Mouse (Mus musculus): ENCODE measurements around the gene Zfp296.

DNA sequence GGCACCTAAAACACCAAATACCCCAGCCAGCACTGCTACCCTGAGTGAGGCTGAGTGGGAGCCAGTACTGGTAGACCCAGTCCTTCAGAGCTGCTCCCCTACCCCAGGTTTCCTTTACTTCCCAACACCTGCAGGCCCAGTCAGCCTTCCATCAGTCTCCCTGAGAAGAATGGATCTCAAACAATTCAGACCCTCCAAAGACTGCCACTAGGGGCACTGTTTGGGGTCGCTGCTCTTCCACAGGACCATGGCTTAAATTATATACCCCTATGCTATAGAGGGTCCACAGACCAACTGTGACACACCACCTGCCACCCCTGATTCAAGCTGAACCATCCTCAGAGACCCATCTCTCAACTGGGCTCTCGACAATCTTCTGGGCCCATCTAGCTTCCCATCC lies 18.1 kb upstream of the Zfp296 start:
- TF ChIP-seq CTCF (IDR thresholded peaks at IDR 0.05; ENCODE audit: control insufficient read depth, insufficient read depth, insufficient replicate concordance, low read depth, low read length): 0 out of 2 replicates have a peak, but pooled peaks have one; percentile 1
- TF ChIP-seq POLR2A (IDR thresholded peaks at IDR 0.05; ENCODE audit: control insufficient read depth, low read depth, low read length): no peak

Measured in testis, adult 2 months (tissue).